Mouse (Mus musculus) spleen, postnatal 0 days (tissue): Measurements from ENCODE around the gene Fam71d. TPM values are rescaled to one million over a fixed set of nuclear protein-coding genes. Genes with fewer than 3 reads are reported as not detected.

Experiments used
- polyA plus RNA-seq: library from polyadenylated mRNA; unstranded; fragments of >200 nt; fragmentation: Nextera tagmentation; extraction: Ambion mirVana; gene quantifications from 2 replicates; pipeline ENCODE4 v1.2.1, GENCODE M21; 2015

Gene Fam71d
- not detected in 2 replicates for polyA plus RNA-seq

GRCm38 (mm10) chr12:78691325-78691724, at the start of gene Fam71d:
TSS of gene Fam71d (plus strand) at chr12:78691535.

GRCm38 (mm10) chr12:78748557-78749377, 57.4 kb downstream of the Fam71d start, which contains the start of gene Mpp5:
TSS of gene Mpp5 (plus strand) at chr12:78748907.

Other genes starting within 250 kb of the Fam71d start
- gene Mpp5, start 57.4 kb downstream of the Fam71d start, polyA plus RNA-seq = 8.5 and 9.3 TPM in 2 replicates
- 45.9 and 48.7 TPM in 2 replicates for gene Atp6v1d, start 170.1 kb downstream of the Fam71d start, polyA plus RNA-seq
- gene Eif2s1, start 170.3 kb downstream of the Fam71d start, polyA plus RNA-seq = 136 and 152 TPM in 2 replicates
- gene Plek2, start 215.4 kb downstream of the Fam71d start, polyA plus RNA-seq = 17.9 and 37.0 TPM in 2 replicates